Mouse (Mus musculus): ENCODE measurements around the gene Tmem98. TPM values are rescaled to one million over a fixed set of nuclear protein-coding genes. Genes with fewer than 3 reads are reported as not detected.

Gene Tmem98
- total and polyA plus RNA-seq, 3 experiments: 12.7 to 21.3 (median 18.4) TPM

DNA sequence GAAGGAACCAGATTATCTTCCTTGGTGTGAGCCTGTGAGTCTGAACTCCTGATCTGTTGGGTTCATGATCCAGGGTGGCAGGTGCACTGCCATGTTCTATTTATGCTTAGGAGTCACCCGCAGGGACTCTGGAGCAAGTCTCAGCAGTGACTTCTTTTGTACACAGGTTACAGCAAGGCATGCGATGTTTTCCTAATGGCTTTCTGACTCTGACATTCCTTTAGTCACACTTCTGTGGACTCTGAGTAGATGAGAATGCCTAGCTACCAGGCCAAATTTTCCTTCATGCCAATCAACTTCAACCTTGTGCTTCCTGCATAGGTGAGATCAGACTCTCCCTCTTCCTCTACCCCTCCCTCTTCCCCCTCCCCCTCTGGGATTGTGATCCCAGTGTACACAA, 25.4 kb downstream of the Tmem98 start:
- in situ Hi-C loops (cut with MboI; ENCODE audit: low pct_ligation_motif_present, low pct_unique_long_range_greater_than_20kb, low sequenced_read_pairs) (no loop called here), dilution Hi-C loops (cut with MboI; ENCODE audit: extremely low pct_ligation_motif_present, extremely low pct_unique_long_range_greater_than_20kb, low sequenced_read_pairs) (no loop called here)
- Histone ChIP-seq H3K4me1 (ENCODE audit: control insufficient read depth in 1 of 2, insufficient read depth in 2 of 2) (no peaks in the 10 kb centered on the region), H3K79me2 (replicated peaks; ENCODE audit: control insufficient read depth, extremely low read depth, insufficient read depth, poor library complexity, severe bottlenecking) (no peaks in the 10 kb centered on the region), H3K9me3 (replicated peaks; ENCODE audit: low read length) (no peaks in the 10 kb centered on the region), H3K27me3 (replicated peaks) (peaks cover 31% of the 10 kb centered on the region), H3K4me3 (replicated peaks in 1 of 3; ENCODE audit: low read depth in 2 of 3, low read length in 2 of 3, poor library complexity in 1 of 3) (no peak overlapping the region), H3K27ac (ENCODE audit: insufficient read depth, low read depth) (no peak overlapping the region), H3K9ac (ENCODE audit: insufficient read depth, low read depth) (no peak overlapping the region), H3K4me2 (ENCODE audit: insufficient read depth, low read depth, poor library complexity, severe bottlenecking) (no peak overlapping the region), H3K36me3 (replicated peaks in 1 of 2; ENCODE audit: control insufficient read depth in 1 of 2, insufficient read depth in 1 of 2, low read length in 1 of 2) (no peaks in the 10 kb centered on the region)
- TF ChIP-seq NRF1 (IDR thresholded peaks at IDR 0.05; ENCODE audit: low read depth, low read length): no peak
- TF ChIP-seq CHD1 (IDR thresholded peaks at IDR 0.05; ENCODE audit: low read depth, low read length): no peak
- TF ChIP-seq MXI1 (IDR thresholded peaks at IDR 0.05; ENCODE audit: low read depth, low read length): no peak
- no peak for TF ChIP-seq MEF2A (IDR thresholded peaks at IDR 0.05; ENCODE audit: borderline replicate concordance, low read depth, low read length)
- TF ChIP-seq HCFC1 (IDR thresholded peaks at IDR 0.05; ENCODE audit: low read depth, low read length): no peak
- TF ChIP-seq USF1 (IDR thresholded peaks at IDR 0.05; ENCODE audit: low read depth, low read length): no peak
- TF ChIP-seq ZKSCAN1 (IDR thresholded peaks at IDR 0.05; ENCODE audit: borderline replicate concordance, low read depth, low read length): no peak
- no peak for DNase-seq (ENCODE audit: extremely low read depth)

DNA sequence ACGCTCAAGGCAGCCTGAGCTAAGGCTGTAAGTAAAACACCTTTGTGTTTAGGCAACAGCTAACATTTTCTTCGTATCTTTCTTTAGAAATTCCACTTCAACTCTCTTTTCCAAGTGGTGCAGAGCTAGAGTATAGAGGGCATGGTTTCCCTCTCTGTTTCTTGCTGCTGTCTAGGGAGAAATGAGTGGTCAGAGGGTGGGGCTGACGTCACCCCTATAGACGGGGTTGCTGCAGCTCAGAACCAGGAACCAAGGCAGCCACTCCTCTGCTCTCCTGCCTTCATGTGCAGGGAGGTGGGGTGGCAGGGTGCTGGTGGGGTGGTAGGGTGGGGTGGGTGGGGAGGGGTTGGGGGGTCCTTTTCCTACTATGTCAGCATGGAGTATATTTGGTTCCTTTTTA, 25.9 kb downstream of the Tmem98 start:
- dilution Hi-C loops (cut with MboI; ENCODE audit: extremely low pct_ligation_motif_present, extremely low pct_unique_long_range_greater_than_20kb, low sequenced_read_pairs): no loop called here
- TF ChIP-seq CHD1 (IDR thresholded peaks at IDR 0.05; ENCODE audit: low read depth, low read length): no peak
- no peak for TF ChIP-seq SIN3A (IDR thresholded peaks at IDR 0.05; ENCODE audit: low read length)
- TF ChIP-seq USF1 (IDR thresholded peaks at IDR 0.05; ENCODE audit: low read depth, low read length): no peak
- no peak for TF ChIP-seq MAZ (IDR thresholded peaks at IDR 0.05; ENCODE audit: low read depth, low read length)
- TF ChIP-seq GABPA (IDR thresholded peaks at IDR 0.05; ENCODE audit: insufficient replicate concordance, low read depth, low read length): no peak
- H3K9ac ChIP-seq (ENCODE audit: insufficient read depth, low read depth): no peak overlapping the region

DNA sequence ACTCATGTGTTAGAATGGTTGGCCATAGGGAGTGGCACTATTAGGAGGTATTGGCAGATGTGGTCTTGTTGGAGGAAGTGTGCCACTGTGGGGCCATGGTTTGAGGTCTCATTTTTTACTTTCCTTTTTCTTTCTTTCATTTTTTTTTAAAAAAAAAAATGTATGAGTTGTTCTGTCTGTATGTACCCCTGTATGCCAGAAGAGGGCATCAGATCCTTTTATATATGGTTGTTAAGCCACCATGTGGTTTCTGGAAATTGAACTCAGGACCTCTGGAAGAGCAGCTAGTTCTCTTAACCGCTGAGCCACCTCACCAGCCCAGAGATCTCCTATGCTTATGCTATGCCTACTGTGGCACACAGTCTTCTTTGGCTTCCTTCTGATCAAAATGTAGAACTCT, 28.7 kb downstream of the Tmem98 start:
- Histone ChIP-seq H3K36me3 (replicated peaks in 1 of 2; ENCODE audit: control insufficient read depth in 1 of 2, insufficient read depth in 1 of 2, low read length in 1 of 2) (no peaks in the 10 kb centered on the region), H3K4me3 (replicated peaks in 1 of 3; ENCODE audit: low read depth in 2 of 3, low read length in 2 of 3, poor library complexity in 1 of 3) (no peak overlapping the region), H3K4me2 (ENCODE audit: insufficient read depth, low read depth, poor library complexity, severe bottlenecking) (no peak overlapping the region), H3K9me3 (replicated peaks; ENCODE audit: low read length) (no peaks in the 10 kb centered on the region), H3K27me3 (replicated peaks) (peaks cover 47% of the 10 kb centered on the region), H3K4me1 (ENCODE audit: control insufficient read depth in 1 of 2, insufficient read depth in 2 of 2) (no peaks in the 10 kb centered on the region), H3K9ac (ENCODE audit: insufficient read depth, low read depth) (no peak overlapping the region), H3K79me2 (replicated peaks; ENCODE audit: control insufficient read depth, extremely low read depth, insufficient read depth, poor library complexity, severe bottlenecking) (no peaks in the 10 kb centered on the region), H3K27ac (ENCODE audit: insufficient read depth, low read depth) (no peak overlapping the region)
- in situ Hi-C loops (cut with MboI; ENCODE audit: low pct_ligation_motif_present, low pct_unique_long_range_greater_than_20kb, low sequenced_read_pairs) (no loop called here), dilution Hi-C loops (cut with MboI; ENCODE audit: extremely low pct_ligation_motif_present, extremely low pct_unique_long_range_greater_than_20kb, low sequenced_read_pairs) (no loop called here)
- DNase-seq (ENCODE audit: extremely low read depth): peak; percentile 7
- TF ChIP-seq PAX5 (IDR thresholded peaks at IDR 0.05; ENCODE audit: low read length) (no peak), USF2 (conservative IDR thresholded peaks at IDR 0.05; ENCODE audit: low read depth, low read length) (no peak), TCF12 (IDR thresholded peaks at IDR 0.05; ENCODE audit: low read depth, low read length) (no peak), E2F4 (IDR thresholded peaks at IDR 0.05; ENCODE audit: insufficient replicate concordance, low read depth, low read length) (no peak), HCFC1 (IDR thresholded peaks at IDR 0.05; ENCODE audit: low read depth, low read length) (no peak), ZKSCAN1 (IDR thresholded peaks at IDR 0.05; ENCODE audit: borderline replicate concordance, low read depth, low read length) (no peak), ELF1 (IDR thresholded peaks at IDR 0.05; ENCODE audit: low read depth, low read length) (no peak), BHLHE40 (IDR thresholded peaks at IDR 0.05; ENCODE audit: low read depth, low read length) (no peak), NRF1 (IDR thresholded peaks at IDR 0.05; ENCODE audit: low read depth, low read length) (no peak), IRF4 (IDR thresholded peaks at IDR 0.05; ENCODE audit: low read depth, low read length) (no peak), MAFK (IDR thresholded peaks at IDR 0.05; ENCODE audit: insufficient replicate concordance, low read length) (no peak), ZNF384 (IDR thresholded peaks at IDR 0.05; ENCODE audit: low read depth, low read length) (peak; percentile 85), MXI1 (IDR thresholded peaks at IDR 0.05; ENCODE audit: low read depth, low read length) (no peak), RCOR1 (conservative IDR thresholded peaks at IDR 0.05; ENCODE audit: low read depth, low read length) (no peak), CTCF (conservative IDR thresholded peaks at IDR 0.05 in 1 of 2, IDR thresholded peaks at IDR 0.05 in 1 of 2; ENCODE audit: low read depth in 2 of 2, low read length in 2 of 2) (peak in 1 of 2 experiments; percentile 54; a peak in 2 of 4 replicates), UBTF (IDR thresholded peaks at IDR 0.05; ENCODE audit: low read depth, low read length) (no peak), ETS1 (conservative IDR thresholded peaks at IDR 0.05; ENCODE audit: low read depth, low read length) (no peak), USF1 (IDR thresholded peaks at IDR 0.05; ENCODE audit: low read depth, low read length) (no peak), JUN (IDR thresholded peaks at IDR 0.05; ENCODE audit: insufficient read depth, low read depth, low read length) (no peak), TBP (conservative IDR thresholded peaks at IDR 0.05; ENCODE audit: low read depth, low read length) (no peak)

More for the DNA sequence above, 25.9 kb downstream of the Tmem98 start:
- in situ Hi-C loops (cut with MboI; ENCODE audit: low pct_ligation_motif_present, low pct_unique_long_range_greater_than_20kb, low sequenced_read_pairs): no loop called here
- H3K27ac ChIP-seq (ENCODE audit: insufficient read depth, low read depth): no peak overlapping the region
- no peak for DNase-seq (ENCODE audit: extremely low read depth)
- H3K36me3 ChIP-seq (replicated peaks in 1 of 2; ENCODE audit: control insufficient read depth in 1 of 2, insufficient read depth in 1 of 2, low read length in 1 of 2): no peaks in the 10 kb centered on the region
- no peak overlapping the region for H3K4me3 ChIP-seq (replicated peaks in 1 of 3; ENCODE audit: low read depth in 2 of 3, low read length in 2 of 3, poor library complexity in 1 of 3)
- no peak overlapping the region for H3K4me2 ChIP-seq (ENCODE audit: insufficient read depth, low read depth, poor library complexity, severe bottlenecking)
- H3K4me1 ChIP-seq (ENCODE audit: control insufficient read depth in 1 of 2, insufficient read depth in 2 of 2): no peaks in the 10 kb centered on the region
- no peaks in the 10 kb centered on the region for H3K79me2 ChIP-seq (replicated peaks; ENCODE audit: control insufficient read depth, extremely low read depth, insufficient read depth, poor library complexity, severe bottlenecking)
- H3K27me3 ChIP-seq (replicated peaks): peaks cover 36% of the 10 kb centered on the region
- no peaks in the 10 kb centered on the region for H3K9me3 ChIP-seq (replicated peaks; ENCODE audit: low read length)
